Mouse (Mus musculus) layer of hippocampus, adult 8-10 months (tissue): ENCODE results near the gene Nkapd1. TPM values are rescaled to one million over a fixed set of nuclear protein-coding genes. Genes with fewer than 3 reads are reported as not detected.

ENCODE experiments used
- total RNA-seq, 4 experiments: library from RNA; stranded (reverse); gene quantifications; 2 replicates each; pipeline ENCODE4 v1.2.4; 2022

The Nkapd1 gene
- total RNA-seq, 4 experiments from 2014 or later: 17.0 to 23.7 (median 19.5) TPM

Other genes with a start within 250 kb of the Nkapd1 start
- gene Plet1, start 122.9 kb downstream of the Nkapd1 start, total RNA-seq: under 1 TPM in 2 of 4 experiments, not detected in 2; 0.36 to 0.39 TPM
- gene Pts, start 88.7 kb downstream of the Nkapd1 start, total RNA-seq: 10 to 100 TPM; 34.3 to 38.0 (median 35.7) TPM
- 10 to 100 TPM; 25.3 to 29.3 (median 27.6) TPM for gene Il18, start 62.6 kb downstream of the Nkapd1 start, total RNA-seq
- 1 to 10 TPM; 3.2 to 5.4 (median 4.1) TPM for gene Bco2, start 62.3 kb downstream of the Nkapd1 start, total RNA-seq
- gene Tex12, start 56.1 kb downstream of the Nkapd1 start, total RNA-seq: not detected
- 100 to 1,000 TPM; 108 to 126 (median 114) TPM for gene Sdhd, start 13.7 kb downstream of the Nkapd1 start, total RNA-seq
- 100 to 1,000 TPM; 182 to 219 (median 194) TPM for gene Timm8b, start 13.6 kb downstream of the Nkapd1 start, total RNA-seq
- 1 to 10 TPM; 2.7 to 6.2 (median 5.7) TPM for gene Pih1d2, start 143 bp downstream of the Nkapd1 start, total RNA-seq
- 100 to 1,000 TPM; 117 to 138 (median 125) TPM for gene Dlat, start 42.3 kb upstream of the Nkapd1 start, total RNA-seq
- 100 to 1,000 TPM in 2 of 4 experiments, 10 to 100 TPM in 2; 67.3 to 107 (median 93.0) TPM for gene Dixdc1, start 122.1 kb upstream of the Nkapd1 start, total RNA-seq
- gene 2310030G06Rik, start 129.1 kb upstream of the Nkapd1 start, total RNA-seq: 1 to 10 TPM in 3 of 4 experiments, under 1 TPM in 1; 0.96 to 2.3 (median 1.8) TPM
- gene Cryab, start 133.9 kb upstream of the Nkapd1 start, total RNA-seq: 100 to 1,000 TPM; 136 to 196 (median 167) TPM
- 1 to 10 TPM in 2 of 4 experiments, under 1 TPM in 1, not detected in 1; 0.91 to 2.1 (median 1.5) TPM for gene Hspb2, start 134.9 kb upstream of the Nkapd1 start, total RNA-seq
- 10 to 100 TPM in 1 of 4 experiments, 1 to 10 TPM in 3; 5.4 to 10.9 (median 6.7) TPM for gene Fdxacb1, start 150.8 kb upstream of the Nkapd1 start, total RNA-seq
- 10 to 100 TPM; 21.2 to 34.8 (median 31.2) TPM for gene Alg9, start 157.6 kb upstream of the Nkapd1 start, total RNA-seq
- gene 1110032A03Rik, start 158.1 kb upstream of the Nkapd1 start, total RNA-seq: 10 to 100 TPM; 23.3 to 33.3 (median 29.2) TPM
- 10 to 100 TPM; 17.0 to 20.1 (median 19.4) TPM for gene Ppp2r1b, start 227.8 kb upstream of the Nkapd1 start, total RNA-seq